Comparison of ENCODE assay signal across 9 mouse cellular contexts in genomic region chr7:136046645-136047363, GRCm38 (mm10).
DNase-seq lines count a peak whose midpoint lies in the region; ATAC-seq and TF ChIP-seq lines count a peak whose summit lies in the region.
"Had no signal": no experiment of that assay in that cellular context is flagged by ENCODE, and none has a peak within 500 bp of the region (broad histone marks: within the 10 kb centered on the region; RNA-seq: fewer than 3 reads in every experiment).

No protein-coding gene starts in this region.

- no peaks in the 10 kb centered on the region for H3K9me3 ChIP-seq in intestine, embryonic 14.5 days (ENCODE audit: control insufficient read depth, low read length)
- no peaks in the 10 kb centered on the region for H3K9me3 ChIP-seq in intestine, postnatal 0 days (ENCODE audit: control insufficient read depth)
- no peaks in the 10 kb centered on the region for H3K9me3 ChIP-seq in embryonic facial prominence, embryonic 14.5 days (ENCODE audit: control insufficient read depth, low read length)
- H3K9me3 ChIP-seq in heart, embryonic 13.5 days: no peaks in the 10 kb centered on the region
- H3K9me3 ChIP-seq in lung, embryonic 16.5 days (ENCODE audit: control insufficient read depth, low read length): no peaks in the 10 kb centered on the region

- H3K27ac ChIP-seq in intestine, embryonic 14.5 days (ENCODE audit: low read depth): peak overlapping the region; percentile 79
- H3K27ac ChIP-seq in intestine, postnatal 0 days (ENCODE audit: low read depth, low read length): no peak overlapping the region
- peak overlapping the region; percentile 84 for H3K27ac ChIP-seq in embryonic facial prominence, embryonic 14.5 days (replicated peaks; ENCODE audit: low read depth, low read length)
- H3K27ac ChIP-seq in heart, embryonic 13.5 days (replicated peaks): peak overlapping the region; percentile 83
- H3K27ac ChIP-seq in lung, embryonic 16.5 days (ENCODE audit: low read length): peak overlapping the region; percentile 91

- no peak overlapping the region for H3K4me3 ChIP-seq in intestine, embryonic 14.5 days (ENCODE audit: low read depth, low read length)
- H3K4me3 ChIP-seq in intestine, postnatal 0 days (ENCODE audit: low read depth, low read length): no peak overlapping the region
- H3K4me3 ChIP-seq in embryonic facial prominence, embryonic 14.5 days (ENCODE audit: low read depth, low read length): no peak overlapping the region
- H3K4me3 ChIP-seq in heart, embryonic 13.5 days: no peak overlapping the region
- no peak overlapping the region for H3K4me3 ChIP-seq in lung, embryonic 16.5 days (ENCODE audit: low read length)
- H3K4me3 ChIP-seq: erythroblast, embryonic 14.5 days had no signal

- peak; percentile 77 for DNase-seq in intestine, embryonic 14.5 days (ENCODE audit: low spot score)
- DNase-seq in embryonic facial prominence, embryonic 14.5 days (ENCODE audit: low spot score): peak; percentile 94
- peak; percentile 93 for DNase-seq in kidney, postnatal 10 days
- DNase-seq in retina, embryonic 14.5 days (ENCODE audit: low spot score): peak; percentile 51

- no peak for TF ChIP-seq CTCF in intestine, postnatal 0 days (IDR thresholded peaks at IDR 0.05; ENCODE audit: low read depth)

- peaks cover 23% of the 10 kb centered on the region for H3K4me1 ChIP-seq in intestine, embryonic 14.5 days (replicated peaks; ENCODE audit: control insufficient read depth, insufficient read depth, low read length)
- 0 out of 2 replicates have a peak, but pooled peaks cover 3% of the 10 kb centered on the region for H3K4me1 ChIP-seq in intestine, postnatal 0 days (replicated peaks; ENCODE audit: control insufficient read depth, insufficient read depth, low read length)
- peaks cover 57% of the 10 kb centered on the region for H3K4me1 ChIP-seq in embryonic facial prominence, embryonic 14.5 days (ENCODE audit: control insufficient read depth, insufficient read depth, low read length)
- peaks cover 51% of the 10 kb centered on the region for H3K4me1 ChIP-seq in heart, embryonic 13.5 days
- H3K4me1 ChIP-seq in lung, embryonic 16.5 days (replicated peaks; ENCODE audit: control insufficient read depth, insufficient read depth, low read length): peaks cover 31% of the 10 kb centered on the region

- 24% methylated on average over 14 of the region's 14 CpGs for WGBS in intestine, embryonic 14.5 days
- WGBS in intestine, postnatal 0 days: 36% methylated on average over 14 of the region's 14 CpGs
- 13% methylated on average over 14 of the region's 14 CpGs for WGBS in embryonic facial prominence, embryonic 14.5 days
- 16% methylated on average over 14 of the region's 14 CpGs for WGBS in heart, embryonic 13.5 days
- 11% methylated on average over 14 of the region's 14 CpGs for WGBS in lung, embryonic 16.5 days

- no peak overlapping the region for H3K9ac ChIP-seq in intestine, embryonic 14.5 days (ENCODE audit: low read length)
- H3K9ac ChIP-seq in intestine, postnatal 0 days (ENCODE audit: low read depth, low read length): no peak overlapping the region
- no peak overlapping the region for H3K9ac ChIP-seq in embryonic facial prominence, embryonic 14.5 days (ENCODE audit: low read depth, low read length)
- peak overlapping the region; percentile 45; the same call in 1 of the 2 replicates for H3K9ac ChIP-seq in heart, embryonic 13.5 days
- H3K9ac ChIP-seq in lung, embryonic 16.5 days (ENCODE audit: low read length): peak overlapping the region; percentile 28; the same call in 1 of the 2 replicates

- H3K4me2 ChIP-seq in intestine, embryonic 14.5 days (ENCODE audit: low read length): 0 out of 2 replicates have a peak overlapping the region, but pooled peaks have one; percentile 8
- H3K4me2 ChIP-seq in intestine, postnatal 0 days (replicated peaks; ENCODE audit: low read depth): no peak overlapping the region
- H3K4me2 ChIP-seq in embryonic facial prominence, embryonic 14.5 days (ENCODE audit: low read depth, low read length): peak overlapping the region; percentile 21; the same call in 1 of the 2 replicates
- H3K4me2 ChIP-seq in heart, embryonic 13.5 days: peak overlapping the region; percentile 45
- peak overlapping the region; percentile 37 for H3K4me2 ChIP-seq in lung, embryonic 16.5 days (ENCODE audit: low read depth, low read length)

- H3K27me3 ChIP-seq in intestine, embryonic 14.5 days (replicated peaks; ENCODE audit: control insufficient read depth, insufficient read depth, low read length): no peaks in the 10 kb centered on the region
- H3K27me3 ChIP-seq in intestine, postnatal 0 days (replicated peaks; ENCODE audit: control insufficient read depth, insufficient read depth, low read length): no peaks in the 10 kb centered on the region
- H3K27me3 ChIP-seq in embryonic facial prominence, embryonic 14.5 days (replicated peaks; ENCODE audit: control insufficient read depth, insufficient read depth, low read length): no peaks in the 10 kb centered on the region
- H3K27me3 ChIP-seq in heart, embryonic 13.5 days (replicated peaks): peaks cover 5% of the 10 kb centered on the region; the same call in 1 of the 2 replicates
- no peaks in the 10 kb centered on the region for H3K27me3 ChIP-seq in lung, embryonic 16.5 days (ENCODE audit: control insufficient read depth, insufficient read depth, low read depth, low read length)

- peak; percentile 82 for ATAC-seq in intestine, embryonic 14.5 days (replicated peaks; ENCODE audit: low FRiP score, low TSS enrichment, low read depth)
- ATAC-seq in intestine, postnatal 0 days: no peak
- ATAC-seq in embryonic facial prominence, embryonic 14.5 days (ENCODE audit: low read depth): peak; percentile 86
- peak; percentile 62 for ATAC-seq in heart, embryonic 13.5 days (ENCODE audit: extremely low read depth, insufficient number of reproducible peaks, low FRiP score, low TSS enrichment)
- peak; percentile 83 for ATAC-seq in lung, embryonic 16.5 days (ENCODE audit: low read depth)
- no peak for ATAC-seq in erythroblast, adult 5-6 weeks (replicated peaks; ENCODE audit: low FRiP score, poor library complexity, severe bottlenecking)

- no peaks in the 10 kb centered on the region for H3K36me3 ChIP-seq in intestine, embryonic 14.5 days (ENCODE audit: control insufficient read depth, insufficient read depth, low read length)
- H3K36me3 ChIP-seq in intestine, postnatal 0 days (ENCODE audit: control insufficient read depth, insufficient read depth): no peaks in the 10 kb centered on the region
- H3K36me3 ChIP-seq in embryonic facial prominence, embryonic 14.5 days (ENCODE audit: control insufficient read depth, insufficient read depth, low read length): no peaks in the 10 kb centered on the region
- no peaks in the 10 kb centered on the region for H3K36me3 ChIP-seq in heart, embryonic 13.5 days
- no peaks in the 10 kb centered on the region for H3K36me3 ChIP-seq in lung, embryonic 16.5 days (ENCODE audit: control insufficient read depth, insufficient read depth, low read length)

Comparison
In these comparisons a context has a peak if more than half of its experiments do, and no peak if none do; other contexts are left out.
1. ATAC-seq: peak in intestine, embryonic 14.5 days (single experiment), embryonic facial prominence, embryonic 14.5 days (single experiment), heart, embryonic 13.5 days (single experiment) and lung, embryonic 16.5 days (single experiment); none in intestine, postnatal 0 days (single experiment) and erythroblast, adult 5-6 weeks (single experiment).
2. H3K9ac ChIP-seq: peak in heart, embryonic 13.5 days (single experiment) and lung, embryonic 16.5 days (single experiment); none in intestine, embryonic 14.5 days (single experiment), intestine, postnatal 0 days (single experiment) and embryonic facial prominence, embryonic 14.5 days (single experiment).
3. Peak in every context shown above with its lines, with median percentiles within 50 percentile points of each other: DNase-seq.